Mouse (Mus musculus): Measurements from ENCODE around the gene Kif14. TPM values are rescaled to one million over a fixed set of nuclear protein-coding genes. Genes with fewer than 3 reads are reported as not detected.

Kif14 gene
- polyA plus RNA-seq, 2 experiments, result 5.1 to 6.2 TPM

DNA sequence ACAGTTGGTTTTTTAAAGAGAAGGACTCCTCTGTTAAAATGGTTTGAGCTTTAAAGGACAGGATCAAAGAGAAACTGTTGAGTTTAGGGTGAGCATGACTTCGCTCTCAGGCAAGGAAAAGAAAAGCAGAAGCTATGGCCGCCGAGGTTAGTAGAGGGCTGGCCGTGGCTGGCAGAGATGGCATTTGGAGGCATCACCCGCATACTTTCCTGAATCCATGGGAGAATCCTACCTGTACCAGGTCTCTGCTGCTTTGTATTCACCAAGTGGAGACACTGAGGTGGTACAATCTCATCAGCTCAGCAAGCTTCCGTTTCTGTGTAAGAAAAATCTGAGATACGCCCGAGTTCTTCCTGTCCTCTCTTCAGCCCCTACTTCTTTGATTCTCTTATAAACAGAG, 114.1 kb downstream of the Kif14 start:
- DNase-seq (ENCODE audit: low spot score) (no peak), ATAC-seq (ENCODE audit: low FRiP score, low read depth) (no peak)
- no peak for TF ChIP-seq POLR2A (IDR thresholded peaks at IDR 0.05; ENCODE audit: borderline replicate concordance, extremely low read depth, insufficient read depth, insufficient read length)
- Histone ChIP-seq H3K9ac (ENCODE audit: low read depth, low read length, severe bottlenecking) (no peak overlapping the region), H3K27me3 (ENCODE audit: control insufficient read depth, insufficient read depth, low read length) (no peaks in the 10 kb centered on the region), H3K36me3 (ENCODE audit: control insufficient read depth, insufficient read depth, low read length) (no peaks in the 10 kb centered on the region), H3K4me1 (ENCODE audit: control insufficient read depth, insufficient read depth, low read length) (peaks cover 15% of the 10 kb centered on the region), H3K4me2 (replicated peaks; ENCODE audit: low read depth, low read length, severe bottlenecking) (no peak overlapping the region), H3K4me3 (replicated peaks; ENCODE audit: low read length) (no peak overlapping the region), H3K27ac (replicated peaks; ENCODE audit: low read depth, low read length) (no peak overlapping the region), H3K9me3 (ENCODE audit: control insufficient read depth, low read length) (no peaks in the 10 kb centered on the region)
- 86% methylated on average over 8 of the region's 8 CpGs for WGBS

Other genes starting within 250 kb of the Kif14 start
- gene Inava, start 232.1 kb upstream of the Kif14 start, polyA plus RNA-seq (2012; rRNA removed), result 17.3 and 27.6 TPM in 2 replicates
- 16.0 and 19.0 TPM in 2 replicates for gene Inava, start 232.1 kb upstream of the Kif14 start, polyA plus RNA-seq (2014; fragmentation: Nextera tagmentation; extraction: Ambion mirVana)
- 0.68 and 0.88 TPM in 2 replicates for gene Gpr25, start 205.5 kb upstream of the Kif14 start, polyA plus RNA-seq (2012; rRNA removed)
- 0.21 TPM in 1 of 2 replicates, not detected in the other for gene Gpr25, start 205.5 kb upstream of the Kif14 start, polyA plus RNA-seq (2014; fragmentation: Nextera tagmentation; extraction: Ambion mirVana)
- 13.7 and 15.0 TPM in 2 replicates for gene Camsap2, start 120.2 kb upstream of the Kif14 start, polyA plus RNA-seq (2012; rRNA removed)
- 17.2 and 17.7 TPM in 2 replicates for gene Camsap2, start 120.2 kb upstream of the Kif14 start, polyA plus RNA-seq (2014; fragmentation: Nextera tagmentation; extraction: Ambion mirVana)
- 10.4 and 12.3 TPM in 2 replicates for gene Ddx59, start 51.1 kb upstream of the Kif14 start, polyA plus RNA-seq (2012; rRNA removed)
- gene Ddx59, start 51.1 kb upstream of the Kif14 start, polyA plus RNA-seq (2014; fragmentation: Nextera tagmentation; extraction: Ambion mirVana), result 18.4 and 22.3 TPM in 2 replicates
- gene Zfp281, start 158.6 kb downstream of the Kif14 start, polyA plus RNA-seq (2012; rRNA removed), result 10.4 and 11.0 TPM in 2 replicates
- 21.7 and 27.2 TPM in 2 replicates for gene Zfp281, start 158.6 kb downstream of the Kif14 start, polyA plus RNA-seq (2014; fragmentation: Nextera tagmentation; extraction: Ambion mirVana)